Mouse (Mus musculus) intestine, postnatal 0 days (tissue): ENCODE measurements around the gene Gm49337. TPM values are rescaled to one million over a fixed set of nuclear protein-coding genes. Genes with fewer than 3 reads are reported as not detected.

ENCODE experiments used
- ATAC-seq: fragments of 200-750 bp; cut with Nextera tagmentation; 2 replicates; pipeline ENCODE4 v1.8.0; 2017; ENCODE audit warnings: mild to moderate bottlenecking, moderate TSS enrichment, moderate library complexity
- H3K27ac ChIP-seq: fragments of 300-500 bp; sonication (generic); 2 replicates; pipeline ENCODE4 v1.5.1; 2014; ENCODE audit warnings: mild to moderate bottlenecking, low read depth, low read length, moderate library complexity
- H3K27me3 ChIP-seq: fragments of 300-500 bp; sonication (generic); replicated peaks from 2 replicates; pipeline ENCODE4 v1.6.1; 2014; ENCODE audit warnings: low read length, mixed read lengths; ENCODE audit not compliant: control insufficient read depth, insufficient read depth
- H3K36me3 ChIP-seq: fragments of 300-500 bp; sonication (generic); 2 replicates; pipeline ENCODE4 v1.6.1; 2014; ENCODE audit warnings: mild to moderate bottlenecking, moderate library complexity; ENCODE audit not compliant: control insufficient read depth, insufficient read depth
- H3K4me1 ChIP-seq: fragments of 300-500 bp; sonication (generic); replicated peaks from 2 replicates; pipeline ENCODE4 v1.6.1; 2014; ENCODE audit warnings: antibody characterized with exemption, low read length, mixed read lengths; ENCODE audit not compliant: control insufficient read depth, insufficient read depth
- H3K4me2 ChIP-seq: fragments of 300-500 bp; sonication (generic); replicated peaks from 2 replicates; pipeline ENCODE4 v1.6.1; 2014; ENCODE audit warnings: low read depth, mild to moderate bottlenecking, moderate library complexity
- H3K4me3 ChIP-seq: fragments of 300-500 bp; sonication (generic); 2 replicates; pipeline ENCODE4 v1.5.1; 2014; ENCODE audit warnings: low read depth, low read length
- H3K9ac ChIP-seq: fragments of 300-500 bp; sonication (generic); 2 replicates; pipeline ENCODE4 v1.6.1; 2014; ENCODE audit warnings: mild to moderate bottlenecking, low read depth, low read length
- H3K9me3 ChIP-seq: fragments of 300-500 bp; sonication (generic); 2 replicates; pipeline ENCODE4 v1.6.1; 2016; ENCODE audit warnings: mixed run types; ENCODE audit not compliant: control insufficient read depth
- CTCF ChIP-seq: sonication (generic); IDR thresholded peaks from 2 replicates; pipeline ENCODE4 v1.5.1; 2016; ENCODE audit warnings: low read depth, mild to moderate bottlenecking, control low read depth, antibody characterized with exemption, moderate library complexity
- WGBS: fragments of 180-500 bp; shearing (Covaris S2); extraction: QIAGEN DNeasy Blood & Tissue Kit; methylation state at CpG from one replicate; pipeline ENCODE4 v1.1.7; 2014; 5-methylcytosine and 5-hydroxymethylcytosine counted together
- polyA plus RNA-seq: library from polyadenylated mRNA; unstranded; fragments of >200 nt; fragmentation: Nextera tagmentation; extraction: Ambion mirVana; gene quantifications from 2 replicates; pipeline ENCODE4 v1.2.1, GENCODE M21; 2015

Gene Gm49337
- polyA plus RNA-seq, 1 experiment from 2014 or later = not detected

- peaks cover 36% of the 10 kb centered on the region for H3K36me3 ChIP-seq
- no peaks in the 10 kb centered on the region for H3K27me3 ChIP-seq
- no peaks in the 10 kb centered on the region for H3K4me1 ChIP-seq
- no peak overlapping the region for H3K4me3 ChIP-seq
- ATAC-seq = no peak
- WGBS = 72% methylated on average over 3 of the region's 3 CpGs
- TF ChIP-seq CTCF = peak; percentile 72
- H3K4me2 ChIP-seq = no peak overlapping the region
- no peaks in the 10 kb centered on the region for H3K9me3 ChIP-seq
- no peak overlapping the region for H3K27ac ChIP-seq
- no peak overlapping the region for H3K9ac ChIP-seq
These were observed 13.3 kb upstream of the Gm49337 start for GRCm38 (mm10) chr4:116159912-116160311.

- Histone ChIP-seq H3K9ac (no peak overlapping the region), H3K27me3 (no peaks in the 10 kb centered on the region), H3K4me3 (no peak overlapping the region), H3K9me3 (no peaks in the 10 kb centered on the region), H3K36me3 (peaks cover 27% of the 10 kb centered on the region), H3K4me2 (no peak overlapping the region), H3K4me1 (no peaks in the 10 kb centered on the region; the same call in 1 of the 2 replicates), H3K27ac (no peak overlapping the region)
- no peak for TF ChIP-seq CTCF
- 69% methylated on average over 3 of the region's 3 CpGs for WGBS
- ATAC-seq = no peak
These were observed 12.4 kb upstream of the Gm49337 start for GRCm38 (mm10) chr4:116160769-116161168.

GRCm38 (mm10) chr4:116162142-116162541 is 11.0 kb upstream of the Gm49337 start:
- no peak for TF ChIP-seq CTCF
- no peaks in the 10 kb centered on the region; the same call in 1 of the 2 replicates for H3K4me1 ChIP-seq
- no peak overlapping the region for H3K4me2 ChIP-seq
- 73% methylated on average over 4 of the region's 4 CpGs for WGBS
- no peak overlapping the region for H3K27ac ChIP-seq
- H3K4me3 ChIP-seq = no peak overlapping the region
- H3K27me3 ChIP-seq = no peaks in the 10 kb centered on the region
- peaks cover 20% of the 10 kb centered on the region for H3K36me3 ChIP-seq
- H3K9me3 ChIP-seq = no peaks in the 10 kb centered on the region
- H3K9ac ChIP-seq = no peak overlapping the region
- no peak for ATAC-seq

- H3K4me1 ChIP-seq = no peaks in the 10 kb centered on the region; the same call in 1 of the 2 replicates
- H3K4me2 ChIP-seq = peak overlapping the region; percentile 35
These were observed 8.2 kb upstream of the Gm49337 start for GRCm38 (mm10) chr4:116164759-116165554.

GRCm38 (mm10) chr4:116165708-116166407 is 7.3 kb upstream of the Gm49337 start:
- Histone ChIP-seq H3K9ac (no peak overlapping the region), H3K27me3 (no peaks in the 10 kb centered on the region), H3K4me2 (peak overlapping the region; percentile 48), H3K27ac (peak overlapping the region; percentile 62), H3K9me3 (no peaks in the 10 kb centered on the region), H3K4me3 (peak overlapping the region; percentile 2; the same call in 1 of the 2 replicates), H3K4me1 (no peaks in the 10 kb centered on the region; the same call in 1 of the 2 replicates), H3K36me3 (no peaks in the 10 kb centered on the region)
- WGBS = 32% methylated on average over 8 of the region's 8 CpGs
- ATAC-seq = peak; percentile 34
- TF ChIP-seq CTCF = no peak

More at GRCm38 (mm10) chr4:116164759-116165554, 8.2 kb upstream of the Gm49337 start:
- ATAC-seq = peak; percentile 53
- Histone ChIP-seq H3K4me3 (0 out of 2 replicates have a peak overlapping the region, but pooled peaks have one; percentile 2), H3K9ac (no peak overlapping the region), H3K9me3 (no peaks in the 10 kb centered on the region), H3K36me3 (no peaks in the 10 kb centered on the region), H3K27ac (peak overlapping the region; percentile 62), H3K27me3 (no peaks in the 10 kb centered on the region)
- 45% methylated on average over 2 of the region's 2 CpGs for WGBS
- no peak for TF ChIP-seq CTCF

GRCm38 (mm10) chr4:116167404-116167803 is 5.8 kb upstream of the Gm49337 start, which contains the start of gene Tspan1:
Tspan1 (minus strand) TSS chr4:116167601.
- no peak within 1 kb of the TSS for H3K9ac ChIP-seq
- H3K9me3 ChIP-seq = no peaks in the 10 kb centered on the region
- TF ChIP-seq CTCF = peak; percentile 74
- H3K4me2 ChIP-seq = peak within 1 kb of the TSS; percentile 48
- no peaks in the 10 kb centered on the region for H3K36me3 ChIP-seq
- no peaks in the 10 kb centered on the region for H3K27me3 ChIP-seq
- no peaks in the 10 kb centered on the region; the same call in 1 of the 2 replicates for H3K4me1 ChIP-seq
- peak; percentile 63 for ATAC-seq
- WGBS = 14% methylated on average over 7 of the region's 7 CpGs
- peak within 1 kb of the TSS; percentile 4; the same call in 1 of the 2 replicates for H3K4me3 ChIP-seq
- peak within 1 kb of the TSS; percentile 62 for H3K27ac ChIP-seq
